Mouse (Mus musculus) testis, adult 2 months (tissue): ENCODE measurements around the gene Nfib. TPM values are rescaled to one million over a fixed set of nuclear protein-coding genes. Genes with fewer than 3 reads are reported as not detected.

Experiments used
- H3K27ac ChIP-seq: fragments of 200-500 bp; 2 replicates; pipeline ENCODE4 v1.5.1; 2012; ENCODE audit warnings: low read depth, low read length; ENCODE audit not compliant: control insufficient read depth, insufficient read depth
- H3K27me3 ChIP-seq: fragments of 200-500 bp; 2 replicates; pipeline ENCODE4 v1.6.1; 2012; ENCODE audit warnings: mild to moderate bottlenecking, low read length, moderate library complexity; ENCODE audit not compliant: control insufficient read depth, insufficient read depth
- H3K36me3 ChIP-seq: fragments of 200-500 bp; 2 replicates; pipeline ENCODE4 v1.6.1; 2012; ENCODE audit warnings: mild to moderate bottlenecking, low read length; ENCODE audit not compliant: control insufficient read depth, insufficient read depth
- H3K4me1 ChIP-seq: fragments of 200-500 bp; 2 replicates; pipeline ENCODE4 v1.6.1; 2012; ENCODE audit warnings: low read length; ENCODE audit not compliant: control insufficient read depth, insufficient read depth
- H3K4me3 ChIP-seq: fragments of 200-500 bp; 2 replicates; pipeline ENCODE4 v1.5.1; 2012; ENCODE audit warnings: low read depth, mild to moderate bottlenecking, low read length, moderate library complexity, mixed read lengths; ENCODE audit not compliant: control insufficient read depth
- CTCF ChIP-seq: fragments of 200-500 bp; IDR thresholded peaks from 2 replicates; pipeline ENCODE4 v1.5.1; 2012; ENCODE audit warnings: low read depth, mild to moderate bottlenecking, inconsistent platforms, low read length, moderate library complexity; ENCODE audit not compliant: control insufficient read depth, insufficient read depth, insufficient replicate concordance
- POLR2A ChIP-seq: fragments of 200-500 bp; IDR thresholded peaks from 2 replicates; pipeline ENCODE4 v1.6.1; 2012; ENCODE audit warnings: low read depth, mild to moderate bottlenecking, inconsistent platforms, low read length, moderate library complexity; ENCODE audit not compliant: control insufficient read depth
- polyA plus RNA-seq: library from polyadenylated mRNA; depleted of rRNA; stranded (reverse); fragments of >200 nt; gene quantifications from 2 replicates; pipeline ENCODE4 v1.2.3, GENCODE M21; 2012

Nfib gene
- polyA plus RNA-seq, 1 experiment, result 1.2 TPM

DNA sequence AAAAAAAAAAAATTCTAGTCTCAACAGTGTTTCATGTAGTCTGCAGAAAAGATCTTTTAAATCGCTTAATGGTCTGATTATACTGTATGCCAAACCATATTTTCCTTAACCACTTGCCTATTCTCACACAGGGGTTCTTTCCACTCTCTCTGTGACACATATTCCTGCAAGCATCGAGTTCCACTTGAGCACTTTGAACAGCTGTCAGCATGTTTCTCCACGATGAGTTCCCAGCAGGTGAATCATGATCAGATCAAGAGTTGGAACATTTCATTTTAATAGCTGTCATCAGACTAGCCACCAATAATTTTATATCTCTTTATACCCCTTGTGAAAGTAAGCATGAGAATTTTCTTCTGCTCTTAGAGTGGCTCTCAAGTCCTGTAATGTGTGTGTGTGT, 151.9 kb downstream of the Nfib start:
- no peaks in the 10 kb centered on the region for H3K27me3 ChIP-seq
- H3K4me3 ChIP-seq, result no peak overlapping the region
- H3K27ac ChIP-seq, result no peak overlapping the region
- H3K4me1 ChIP-seq, result no peaks in the 10 kb centered on the region
- H3K36me3 ChIP-seq, result no peaks in the 10 kb centered on the region
- no peak for TF ChIP-seq CTCF
- TF ChIP-seq POLR2A, result no peak

DNA sequence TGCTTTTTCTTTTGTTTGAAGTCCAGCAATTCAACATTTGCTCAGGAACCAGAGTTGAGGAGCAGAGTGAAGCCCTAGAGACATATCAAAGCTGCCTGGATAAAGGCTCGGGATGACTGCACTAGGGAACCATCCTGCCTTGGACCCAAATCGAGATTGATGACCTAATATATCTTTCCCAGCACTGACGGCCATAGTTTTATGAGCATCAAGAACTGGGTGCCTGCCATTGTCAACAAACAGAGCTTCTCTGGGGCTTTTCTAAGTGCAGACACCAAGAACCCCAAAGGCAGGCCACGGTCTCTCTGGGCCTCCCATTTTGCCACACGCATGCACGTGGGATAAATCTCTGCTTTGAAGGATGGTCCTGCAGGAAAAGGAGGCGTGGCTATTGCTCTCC, 153.3 kb downstream of the Nfib start:
- Histone ChIP-seq H3K27me3 (no peaks in the 10 kb centered on the region), H3K27ac (no peak overlapping the region), H3K4me1 (no peaks in the 10 kb centered on the region), H3K4me3 (no peak overlapping the region), H3K36me3 (no peaks in the 10 kb centered on the region)
- TF ChIP-seq POLR2A, result no peak
- no peak for TF ChIP-seq CTCF

DNA sequence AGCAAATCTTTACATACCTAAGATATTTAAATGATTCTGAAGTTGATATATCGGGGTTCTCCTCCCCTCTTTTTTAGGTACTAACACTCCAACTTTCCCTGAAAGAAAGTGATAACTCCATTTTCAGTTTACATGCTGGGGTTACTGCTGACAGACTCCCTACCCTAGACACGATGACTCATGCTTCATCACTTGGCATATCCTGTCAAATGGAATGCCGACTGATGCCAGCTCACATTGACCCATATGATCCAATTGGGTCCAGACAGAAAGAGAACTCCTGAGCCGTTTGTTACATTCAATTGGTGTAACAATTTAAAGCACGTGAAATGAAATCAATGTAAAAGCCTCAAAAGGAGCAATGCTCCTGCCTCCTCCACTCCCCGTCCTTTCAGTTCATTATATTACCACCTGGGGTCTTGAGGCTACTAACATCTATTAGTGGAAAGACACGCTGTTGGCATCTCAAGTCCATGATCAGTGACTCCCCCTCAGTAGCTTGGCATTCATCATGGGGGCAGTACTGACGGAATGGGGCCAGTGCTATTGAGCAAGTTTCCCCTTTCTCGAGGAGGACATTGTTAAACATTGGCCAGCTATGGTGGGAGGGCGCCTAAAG, 155.7 kb downstream of the Nfib start:
- no peaks in the 10 kb centered on the region for H3K36me3 ChIP-seq
- H3K27ac ChIP-seq, result no peak overlapping the region
- H3K4me1 ChIP-seq, result no peaks in the 10 kb centered on the region
- no peak for TF ChIP-seq CTCF
- TF ChIP-seq POLR2A, result no peak
- no peaks in the 10 kb centered on the region for H3K27me3 ChIP-seq
- H3K4me3 ChIP-seq, result no peak overlapping the region

DNA sequence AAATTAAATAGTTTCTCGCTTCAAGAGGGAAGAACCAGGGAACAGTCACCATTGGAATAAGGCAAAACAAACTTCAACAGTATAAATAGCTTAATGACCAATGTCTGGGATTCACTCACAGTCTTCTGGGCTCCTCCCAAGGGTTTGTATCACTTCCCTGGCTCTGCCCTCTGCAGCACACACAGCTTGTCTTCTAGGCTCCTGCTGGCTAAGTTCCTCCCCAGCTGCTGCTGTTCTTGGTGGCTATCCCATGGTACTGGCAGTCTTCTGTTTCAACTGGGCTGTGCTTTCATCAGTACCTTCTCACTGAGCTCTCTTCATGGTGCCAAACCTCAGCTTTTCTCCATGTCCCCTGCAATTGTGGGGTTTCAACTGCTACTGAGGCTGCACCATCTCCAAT, 157.3 kb downstream of the Nfib start:
- H3K4me3 ChIP-seq, result no peak overlapping the region
- no peak overlapping the region for H3K27ac ChIP-seq
- TF ChIP-seq CTCF, result no peak
- no peak for TF ChIP-seq POLR2A
- H3K36me3 ChIP-seq, result no peaks in the 10 kb centered on the region
- H3K27me3 ChIP-seq, result no peaks in the 10 kb centered on the region
- H3K4me1 ChIP-seq, result no peaks in the 10 kb centered on the region

DNA sequence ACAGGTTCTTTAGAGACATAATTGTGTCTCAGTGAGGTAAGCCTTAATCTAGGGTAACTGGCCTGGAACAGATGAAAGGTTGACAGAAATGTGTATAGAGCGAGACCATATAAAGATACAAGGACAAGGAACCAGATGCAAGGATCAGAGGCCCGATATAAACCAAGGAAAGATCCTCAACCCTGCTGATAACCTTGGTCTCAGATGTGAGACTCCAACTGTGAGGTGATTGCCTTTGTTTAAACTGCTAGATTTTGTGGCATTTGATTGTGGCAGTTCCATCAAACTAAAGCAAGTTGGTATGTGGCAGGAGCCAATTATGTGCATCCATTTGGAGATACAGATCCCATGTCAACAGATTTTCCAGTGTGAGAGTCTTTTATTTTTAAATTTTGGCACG, 161.6 kb downstream of the Nfib start:
- Histone ChIP-seq H3K4me3 (no peak overlapping the region), H3K27ac (no peak overlapping the region), H3K4me1 (no peaks in the 10 kb centered on the region), H3K27me3 (no peaks in the 10 kb centered on the region), H3K36me3 (no peaks in the 10 kb centered on the region)
- no peak for TF ChIP-seq CTCF
- no peak for TF ChIP-seq POLR2A

DNA sequence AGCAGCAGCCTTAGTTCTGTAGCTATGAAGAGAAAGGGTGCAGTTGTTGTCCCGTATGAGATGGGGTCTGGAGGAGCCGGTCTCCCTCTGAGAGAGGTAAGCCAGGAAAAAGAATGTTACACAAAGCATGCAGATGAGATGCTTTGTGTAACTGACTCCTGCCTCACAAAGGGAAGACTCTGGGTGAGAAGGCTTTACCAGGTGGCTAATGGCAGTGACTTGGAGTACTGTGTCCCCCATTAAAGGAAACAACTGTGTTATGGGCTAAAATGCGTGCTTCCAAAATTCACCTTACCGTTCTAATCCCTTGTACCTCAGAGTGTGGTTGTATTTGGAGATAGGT, 162.2 kb downstream of the Nfib start:
- no peak overlapping the region for H3K4me3 ChIP-seq
- no peak overlapping the region for H3K27ac ChIP-seq
- no peaks in the 10 kb centered on the region for H3K27me3 ChIP-seq
- TF ChIP-seq POLR2A, result no peak
- no peak for TF ChIP-seq CTCF
- H3K36me3 ChIP-seq, result no peaks in the 10 kb centered on the region
- H3K4me1 ChIP-seq, result no peaks in the 10 kb centered on the region

DNA sequence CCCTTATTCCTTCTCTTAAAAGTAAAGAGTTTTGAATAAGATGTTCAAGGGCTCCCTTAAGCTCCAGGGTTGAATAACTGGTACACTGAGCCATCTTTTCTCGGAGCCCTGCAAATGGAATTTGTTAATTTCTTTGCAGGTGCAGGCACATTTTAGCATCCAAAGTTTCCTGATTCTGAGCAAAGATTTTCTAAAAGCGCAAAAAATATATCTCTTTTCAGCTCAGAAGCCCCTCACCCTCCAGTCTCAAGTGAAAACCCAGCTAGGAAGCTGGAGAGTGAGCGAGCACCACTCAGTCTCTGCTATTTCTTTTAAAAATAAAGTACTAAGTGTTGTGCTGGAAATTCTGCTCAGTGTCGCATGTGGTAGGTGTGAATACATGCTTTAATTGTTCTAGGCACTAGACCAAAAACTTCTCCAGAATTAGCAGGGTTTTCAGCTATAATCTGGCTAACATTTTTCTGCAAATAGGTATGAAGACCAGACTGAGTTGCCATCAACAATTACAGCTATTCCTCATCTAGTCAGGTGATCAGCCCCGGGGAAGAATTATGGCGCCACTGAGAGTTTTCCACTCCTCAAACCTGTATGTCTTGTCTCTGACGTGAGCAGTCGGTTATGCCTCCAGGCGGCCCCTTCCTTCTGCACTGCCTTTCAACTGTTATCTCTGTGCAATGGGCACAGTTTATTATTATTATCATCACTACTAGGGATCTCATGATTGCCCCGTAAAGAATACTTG, 162.7 kb downstream of the Nfib start:
- H3K27me3 ChIP-seq, result no peaks in the 10 kb centered on the region
- no peaks in the 10 kb centered on the region for H3K36me3 ChIP-seq
- no peaks in the 10 kb centered on the region for H3K4me1 ChIP-seq
- no peak overlapping the region for H3K4me3 ChIP-seq
- TF ChIP-seq CTCF, result no peak
- TF ChIP-seq POLR2A, result no peak
- H3K27ac ChIP-seq, result no peak overlapping the region
